Mouse (Mus musculus) adrenal gland (tissue): ENCODE results near the gene Pus7l.

ENCODE experiments used
- intact Hi-C: fragments of 180-260 bp; cut with DNase I; formaldehyde crosslinking; loops from one replicate; pipeline ENCODE4 v1.15.1; 2025
- long read RNA-seq, 2 experiments: library from polyadenylated mRNA; unstranded; transcript quantifications; one replicate each; pipeline ENCODE4 v2.0.0; 2020; ENCODE audit warnings: borderline replicate concordance in 1 of 2; ENCODE audit not compliant: insufficient replicate concordance in 1 of 2

Gene Pus7l
- long read RNA-seq, experiment 1, partial matches to known transcripts = 0 of 1 reads
- long read RNA-seq, experiment 1, other reads (novel, unspliced or antisense) = 1 of 1 reads
- long read RNA-seq, experiment 2, partial matches to known transcripts = 0 of 4 reads
- long read RNA-seq, experiment 2, other reads (novel, unspliced or antisense) = 0 of 4 reads

DNA sequence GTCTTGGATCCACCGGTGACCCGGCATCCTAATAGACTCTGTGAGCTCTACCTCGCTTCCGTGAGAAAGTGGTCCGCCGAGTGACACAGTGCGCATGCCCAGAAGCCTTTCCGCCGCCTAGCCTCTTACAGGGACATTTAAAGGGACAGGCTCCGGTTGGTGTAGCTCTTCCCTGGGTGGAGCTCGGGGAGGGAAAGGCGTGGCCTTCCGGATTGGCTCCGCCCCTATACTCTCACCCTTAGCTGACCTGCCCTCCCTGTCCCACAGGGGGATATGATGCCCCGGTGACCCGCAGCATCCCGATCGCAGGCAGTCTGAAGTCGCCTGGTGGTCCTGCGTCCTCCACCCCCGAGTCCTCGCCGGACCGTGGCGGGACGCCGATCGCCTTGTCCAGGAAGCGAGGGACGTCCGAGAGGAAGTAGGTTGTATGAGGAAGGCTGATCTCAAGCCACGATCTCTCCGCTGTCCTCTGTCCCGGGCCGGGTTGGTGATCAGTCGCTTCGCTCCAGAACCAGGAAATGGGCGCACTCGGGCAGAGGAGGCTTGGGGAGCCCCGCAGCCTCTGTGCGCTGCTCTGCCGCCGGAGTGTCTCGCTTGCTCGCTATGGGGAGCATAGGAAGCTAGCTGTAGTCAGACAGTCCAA is at the start of gene Pus7l, which contains the start of gene Irak4:
Gene Pus7l, minus strand, starts transcription at position 139 of the 643 bp plus-strand sequence.
Gene Irak4, plus strand, starts transcription at position 235 of the 643 bp plus-strand sequence.
- intact Hi-C loops = no loop called here

DNA sequence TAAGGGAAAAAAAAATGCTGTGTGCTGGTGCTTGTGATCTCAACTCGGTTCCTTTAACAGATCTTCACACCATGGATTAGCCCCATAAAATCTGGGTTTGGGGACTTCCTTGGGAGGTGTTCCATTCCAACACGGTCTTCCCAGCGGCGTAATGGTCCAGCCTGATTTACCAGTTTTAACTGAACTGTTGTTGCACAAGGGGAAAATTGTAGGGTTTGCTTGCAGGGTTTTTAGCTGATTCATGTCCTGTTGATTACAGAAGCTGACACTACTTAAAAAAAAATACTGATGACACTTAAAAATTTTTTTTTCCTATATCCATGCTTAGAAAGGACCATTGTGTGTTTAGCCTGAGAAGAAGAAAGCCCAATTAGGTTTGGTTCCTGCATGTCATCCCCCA is 48.0 kb upstream of the Pus7l start:
- intact Hi-C loops = no loop called here

DNA sequence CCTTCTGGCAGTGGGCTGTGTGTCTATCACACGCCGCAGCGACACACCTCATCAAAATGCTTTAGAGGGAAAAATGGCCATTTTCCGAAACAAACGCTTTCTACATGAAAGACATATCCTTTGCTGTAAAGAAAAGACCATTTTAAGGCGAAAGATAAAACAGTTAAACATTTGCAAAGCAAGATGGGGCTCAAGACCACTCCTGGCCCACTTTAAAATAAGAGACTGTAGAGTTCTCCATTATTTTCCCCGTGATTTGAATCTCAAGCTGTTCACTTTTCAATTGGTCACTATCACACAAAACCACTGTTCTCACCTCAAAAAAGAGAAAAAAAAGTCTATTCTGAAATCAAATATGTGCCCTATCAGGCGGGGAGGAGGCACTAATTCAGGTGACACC is 46.7 kb upstream of the Pus7l start:
- intact Hi-C loops = no loop called here

DNA sequence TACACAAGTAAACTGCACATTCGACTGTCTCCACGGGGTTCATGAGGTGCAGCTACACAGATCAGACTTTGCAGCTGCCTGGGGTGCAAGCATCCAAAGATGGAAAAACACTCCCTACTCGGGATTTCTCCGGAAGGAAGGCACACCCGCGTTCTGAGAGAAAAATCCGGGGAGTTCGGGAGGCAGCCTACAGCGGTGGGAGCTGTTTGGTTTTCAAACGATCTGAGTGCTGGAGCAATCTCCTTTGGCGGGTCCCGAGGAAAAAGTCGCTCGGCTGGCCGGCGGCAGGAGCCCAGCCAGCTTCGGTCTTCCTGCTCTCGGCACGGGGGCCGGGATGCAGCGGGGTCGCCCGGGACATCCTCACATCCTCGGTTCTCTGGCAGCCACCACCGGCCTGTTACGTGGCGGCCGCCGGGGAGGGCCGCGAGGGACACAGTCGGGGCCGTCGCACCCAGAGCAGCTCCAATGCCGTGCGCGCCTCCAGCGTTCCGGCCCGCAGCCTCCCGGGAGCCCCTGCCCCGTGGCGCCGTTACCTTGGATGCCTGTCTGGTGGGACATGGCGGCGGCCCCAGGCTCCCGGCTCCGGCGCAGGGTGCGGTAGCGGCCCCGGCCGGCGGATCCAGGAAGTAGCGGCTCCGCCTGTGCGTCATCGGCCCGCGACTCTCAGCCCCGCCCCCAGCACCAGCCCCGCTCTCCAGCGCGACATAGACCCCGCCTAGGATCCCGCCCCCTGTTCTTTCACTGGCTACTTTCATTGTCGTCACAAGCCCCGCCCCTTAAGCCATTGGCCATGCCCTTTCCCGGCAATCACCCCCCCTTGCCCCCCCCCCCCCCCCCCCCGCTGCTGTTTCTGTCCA is 46.1 kb upstream of the Pus7l start, which contains the start of gene Twf1:
Gene Twf1, minus strand, starts transcription at position 671 of the 857 bp plus-strand sequence.
- intact Hi-C loops = no loop called here

DNA sequence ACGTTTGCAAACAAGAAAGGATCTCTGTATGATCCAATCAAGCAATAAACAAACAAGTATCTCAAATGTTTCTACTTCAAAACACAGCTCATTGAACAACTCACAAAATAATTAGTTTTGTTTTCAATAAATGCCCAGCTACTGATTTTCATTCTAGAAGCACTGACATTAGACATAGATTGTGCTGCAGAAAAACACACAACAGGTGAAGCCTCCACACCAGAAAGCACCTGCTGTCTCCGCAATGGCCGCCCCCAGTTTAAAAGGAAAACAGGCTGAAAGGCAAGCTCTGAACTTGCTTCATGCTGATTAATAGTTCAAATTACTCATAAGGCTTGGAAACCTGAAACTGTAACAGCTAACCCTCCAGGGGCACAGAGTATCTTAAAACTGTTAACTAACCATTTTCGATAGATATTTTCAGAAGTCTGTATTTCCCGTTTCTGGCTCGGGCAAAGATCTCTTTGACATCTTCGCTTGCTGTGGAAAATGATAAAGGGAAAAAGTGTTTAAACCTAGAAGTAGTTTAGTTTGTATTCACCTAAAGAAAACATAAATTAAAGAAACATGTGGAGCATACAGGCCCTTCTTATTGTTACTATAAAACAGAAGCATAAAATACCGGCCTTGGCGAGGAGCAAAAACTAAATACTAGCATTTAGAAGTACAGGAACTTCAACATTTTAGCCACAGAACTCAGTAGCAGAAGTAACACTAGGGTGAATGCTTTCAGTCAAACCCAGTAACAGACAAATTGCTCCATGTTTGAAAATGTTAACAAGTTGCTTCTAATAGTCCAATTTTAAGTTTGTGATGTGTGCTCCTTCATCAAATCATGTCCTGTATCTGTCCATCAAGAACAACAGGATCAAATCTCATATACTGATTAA is 44.7 kb upstream of the Pus7l start:
- intact Hi-C loops = no loop called here

DNA sequence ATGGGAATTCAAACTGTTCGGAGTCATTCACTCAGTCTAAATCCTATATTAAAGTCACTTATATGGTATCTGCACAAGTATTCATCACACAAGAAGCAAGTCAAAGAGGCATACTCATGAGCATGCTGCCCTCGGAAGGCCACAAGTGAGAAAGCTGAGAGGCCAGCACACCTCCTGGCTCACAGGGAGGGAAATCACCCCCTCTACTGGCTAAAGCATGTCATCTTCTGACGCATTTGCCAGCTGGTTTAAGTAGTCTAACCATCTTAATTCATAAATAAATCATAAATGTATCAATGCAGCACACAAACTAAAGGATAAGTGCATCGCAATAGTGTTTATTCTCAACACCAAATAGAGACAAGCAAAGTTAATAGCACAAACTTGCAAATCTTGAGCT is 41.4 kb upstream of the Pus7l start:
- intact Hi-C loops = no loop called here

DNA sequence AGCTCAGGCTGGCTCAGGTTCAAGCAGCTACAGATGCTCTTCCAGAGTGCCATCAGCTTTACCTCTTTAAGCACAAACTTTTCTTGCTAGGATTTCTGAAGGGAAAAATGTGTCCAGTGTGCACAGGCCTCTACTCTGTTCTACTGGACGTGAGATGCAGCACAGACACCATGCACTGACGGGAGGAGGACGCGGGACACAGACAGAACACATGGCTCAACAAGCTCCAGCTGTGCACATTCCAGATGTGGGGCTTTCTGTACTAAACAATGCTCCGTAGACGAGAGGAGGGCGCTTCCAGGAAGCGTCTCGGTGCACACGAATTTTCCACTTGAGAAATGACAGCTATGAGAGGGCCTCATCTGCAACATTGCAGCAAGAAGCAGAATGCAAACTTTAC is 39.8 kb upstream of the Pus7l start:
- intact Hi-C loops = no loop called here

DNA sequence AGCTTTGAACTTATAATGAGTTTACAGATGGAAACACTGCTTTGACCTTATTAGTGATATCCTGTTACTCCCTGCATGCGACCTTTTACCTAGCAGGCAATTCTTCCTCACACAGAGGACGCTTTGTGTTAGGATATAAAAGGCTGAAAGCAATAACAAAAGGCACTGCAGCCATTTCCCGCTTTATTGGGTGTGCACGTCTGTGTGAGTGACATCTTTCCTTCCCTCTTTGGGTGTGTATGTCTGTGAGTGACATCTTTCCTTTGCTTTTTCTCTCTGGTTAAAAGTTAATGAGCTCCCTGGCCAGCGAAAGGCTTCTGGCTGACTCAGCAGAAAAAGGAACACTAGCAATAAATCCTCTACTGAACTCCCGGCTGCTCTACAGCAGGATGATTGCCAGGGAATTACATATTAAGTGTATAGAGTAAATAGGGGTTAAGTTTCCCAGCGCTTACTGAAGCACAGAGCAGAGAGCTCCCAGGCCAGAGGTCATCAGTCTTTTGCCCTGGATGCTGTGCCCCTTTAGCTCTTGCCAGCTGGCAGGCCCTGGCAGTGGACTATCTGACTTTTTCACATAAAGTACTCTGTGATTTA is 38.8 kb upstream of the Pus7l start:
- intact Hi-C loops = no loop called here

DNA sequence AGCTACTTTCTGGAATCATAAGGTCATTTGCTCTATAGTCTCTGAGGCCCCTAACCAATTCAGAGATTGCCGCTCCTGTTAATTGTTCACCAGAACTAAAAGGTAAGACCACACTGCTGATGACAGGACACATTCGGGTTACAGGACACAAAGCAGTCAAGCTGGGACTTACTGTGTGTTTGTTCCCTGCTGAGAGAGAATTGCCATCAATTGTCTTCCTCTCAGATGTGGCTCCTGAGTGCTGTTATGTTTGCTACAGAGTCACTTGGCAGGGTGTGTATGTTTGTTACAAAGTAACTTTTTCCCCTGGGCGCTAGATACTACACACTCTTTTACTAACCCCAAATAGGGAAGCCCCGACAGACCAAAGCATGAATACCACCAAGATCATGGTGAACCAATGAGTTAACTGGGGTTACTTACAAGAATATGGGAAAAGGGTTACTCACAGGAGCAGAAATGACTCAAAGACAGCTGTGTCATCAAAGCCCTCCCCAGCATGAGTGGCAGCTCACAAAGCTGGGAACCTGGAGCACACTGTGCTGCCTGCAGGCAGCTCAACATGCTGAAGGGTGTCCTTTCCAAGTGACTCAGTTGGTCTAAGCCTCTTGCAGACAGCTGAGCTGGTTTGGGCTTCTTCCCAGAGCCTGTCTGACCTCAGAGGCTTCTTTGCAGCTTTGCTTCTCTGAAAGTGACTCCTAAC is 31.4 kb upstream of the Pus7l start:
- intact Hi-C loops = no loop called here

DNA sequence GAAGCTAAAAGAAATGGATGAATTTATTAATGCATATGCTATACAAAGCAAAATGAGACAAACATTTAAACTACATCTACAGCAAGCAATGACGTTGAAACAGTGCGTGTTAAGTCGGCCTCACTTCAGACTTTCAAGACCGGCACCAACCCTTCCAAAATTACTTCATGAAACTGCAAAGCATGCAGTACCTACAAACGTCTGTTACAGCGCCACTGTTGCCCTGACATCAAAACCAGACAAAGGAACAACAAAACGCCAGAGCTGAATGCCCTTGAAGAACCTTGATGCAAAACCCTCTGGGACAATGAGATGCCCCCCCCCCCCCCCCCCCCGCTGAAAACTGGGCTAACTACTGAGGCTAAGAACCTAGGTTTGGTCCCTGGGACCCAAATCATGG is 29.4 kb upstream of the Pus7l start:
- intact Hi-C loops = no loop called here

DNA sequence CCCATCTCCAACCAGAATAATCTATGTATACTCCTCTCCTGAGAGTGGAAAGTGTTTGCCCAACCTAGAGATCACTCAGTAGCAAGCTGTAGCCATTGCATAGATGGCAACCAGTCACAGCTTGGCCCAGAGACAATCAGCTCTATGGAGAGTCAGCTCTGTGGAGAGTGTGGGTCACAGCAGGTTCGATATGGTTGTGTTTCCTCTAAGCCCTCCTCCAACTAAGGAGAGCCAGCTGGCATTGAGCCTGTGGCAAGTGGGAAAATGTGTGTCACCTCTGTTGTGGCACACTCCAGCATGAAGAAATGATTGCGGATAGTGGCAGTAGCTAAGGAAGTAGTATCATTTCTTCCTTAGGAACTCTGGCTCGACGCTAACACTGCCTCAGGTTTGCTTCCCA is 28.2 kb upstream of the Pus7l start:
- intact Hi-C loops = no loop called here

DNA sequence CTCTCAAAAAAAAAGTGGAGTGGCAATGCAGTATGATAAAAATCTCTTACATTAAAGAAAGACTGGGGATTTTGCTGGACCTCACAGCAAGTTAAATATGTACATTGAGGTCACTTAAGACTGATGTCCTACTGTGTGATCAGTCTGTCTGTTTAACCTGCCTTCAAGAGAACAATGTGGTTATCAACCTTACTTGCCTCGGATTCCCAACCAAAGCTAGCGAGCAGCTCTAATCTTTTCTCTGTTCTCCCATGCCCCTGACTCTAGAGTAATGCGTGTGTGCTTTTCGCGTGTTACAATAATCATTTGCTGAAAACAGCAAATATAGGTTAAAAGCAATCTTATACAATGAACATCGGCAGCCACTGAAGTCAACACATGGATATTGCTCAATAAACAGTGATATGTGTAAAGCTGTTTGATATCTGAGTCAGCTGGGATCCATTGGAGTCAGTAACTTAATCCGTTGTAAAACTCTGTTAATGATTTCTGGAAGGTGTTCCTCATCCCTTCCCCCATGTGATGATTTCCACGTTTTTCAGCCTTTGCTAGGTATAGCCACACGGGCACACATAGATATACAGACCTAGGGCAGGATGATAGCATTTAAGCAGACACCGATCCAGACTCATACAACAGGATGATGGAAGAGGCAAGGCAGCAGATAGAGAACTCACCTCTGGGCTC is 25.3 kb upstream of the Pus7l start:
- intact Hi-C loops = no loop called here

DNA sequence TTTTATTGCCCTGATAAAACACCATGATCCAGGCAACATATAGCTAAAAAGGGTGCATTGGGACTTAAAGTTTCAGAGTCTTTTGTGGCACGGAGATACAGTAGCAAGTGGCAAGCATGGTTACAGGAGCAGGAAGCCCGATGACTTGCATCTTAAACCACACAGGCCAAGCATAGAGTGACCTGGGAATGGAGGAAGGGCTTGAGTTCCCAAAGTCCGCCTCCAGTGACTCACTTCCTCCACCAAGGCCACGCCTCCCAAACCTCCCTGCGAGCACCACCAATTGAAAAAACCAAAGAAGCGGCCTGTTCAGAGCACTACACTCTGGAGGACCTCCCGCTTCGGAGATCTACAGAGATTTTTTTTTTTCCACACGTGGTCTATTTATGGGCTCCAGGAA is 22.5 kb upstream of the Pus7l start:
- intact Hi-C loops = no loop called here

DNA sequence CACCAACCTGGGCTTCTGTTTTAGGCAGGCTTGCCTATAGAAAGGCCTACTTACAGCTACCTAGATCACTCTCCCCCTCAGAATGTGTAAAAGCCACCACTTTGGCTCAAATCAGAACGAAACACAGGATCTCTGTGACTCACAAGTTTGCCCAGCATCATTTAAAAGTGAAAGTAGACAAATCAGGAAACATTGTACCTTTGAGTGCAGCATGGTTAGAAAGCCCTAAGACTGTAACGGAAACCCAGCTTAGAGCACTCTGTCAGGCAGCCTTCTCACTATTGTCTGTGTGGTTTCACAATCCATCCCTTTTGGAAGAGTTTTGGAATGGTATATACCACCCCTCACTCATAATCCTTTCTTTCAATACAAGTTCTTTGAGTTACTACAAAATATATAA is 21.6 kb upstream of the Pus7l start:
- intact Hi-C loops = no loop called here

DNA sequence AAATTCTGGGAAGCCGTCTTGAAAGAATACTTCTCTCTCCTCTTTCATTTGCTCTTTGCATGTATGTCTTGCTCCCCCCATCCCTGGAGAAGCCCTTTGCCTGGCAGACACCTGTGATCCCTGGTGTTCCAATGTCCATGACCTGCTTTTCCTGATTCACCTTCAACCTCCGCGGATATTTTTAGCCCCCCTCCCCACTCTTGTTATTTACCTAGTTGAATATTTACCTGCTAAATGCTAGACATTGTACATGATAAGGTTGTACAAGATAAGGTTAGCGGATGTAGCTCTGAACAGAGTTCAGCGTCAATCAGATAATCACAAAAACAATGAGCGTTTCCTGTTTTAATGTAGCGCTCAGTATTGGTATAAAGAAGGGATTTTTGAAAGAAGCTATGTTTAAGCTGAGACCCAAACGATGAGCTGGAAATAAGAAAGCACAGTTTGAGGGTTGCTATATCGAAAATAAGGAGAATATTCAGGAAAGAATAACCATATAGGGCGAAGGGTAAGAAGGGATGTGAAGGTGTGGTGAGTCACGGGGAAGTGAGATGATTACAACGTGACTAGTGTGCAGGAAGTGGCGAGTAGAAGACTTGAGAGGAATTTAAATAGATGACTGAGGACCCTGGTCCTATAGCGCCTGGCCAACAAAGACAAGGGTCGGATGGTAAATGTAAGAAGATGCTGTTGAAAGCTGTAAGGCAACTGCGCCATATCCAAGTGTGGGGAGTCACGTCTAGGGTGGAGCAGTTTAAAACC is 15.7 kb upstream of the Pus7l start:
- intact Hi-C loops = loop anchor here (5.0 kb wide), 1 partner anchor 43 kb away; no protein-coding TSS in a partner anchor

DNA sequence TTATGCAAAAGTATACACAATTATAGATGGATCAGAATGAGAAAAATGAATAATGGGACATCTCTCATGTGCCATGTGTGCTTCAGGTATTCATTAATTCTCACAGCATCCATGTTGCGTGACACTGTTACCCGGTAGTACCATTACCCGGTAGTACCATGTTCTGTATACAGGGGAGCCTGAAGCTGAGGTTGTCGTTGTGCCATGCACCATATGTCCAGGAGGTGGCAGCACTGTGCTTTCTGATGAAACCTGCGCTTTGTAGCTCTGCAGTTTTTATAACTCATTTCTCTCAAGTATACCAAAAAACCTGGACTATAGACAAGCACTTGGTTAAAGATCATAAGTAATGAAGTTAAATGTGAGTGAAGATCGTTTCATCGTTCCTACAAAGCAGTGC is 14.1 kb upstream of the Pus7l start:
- intact Hi-C loops = loop anchor here (1.0 to 5.0 kb wide), 2 partner anchors 45 to 104 kb away; no protein-coding TSS in a partner anchor

DNA sequence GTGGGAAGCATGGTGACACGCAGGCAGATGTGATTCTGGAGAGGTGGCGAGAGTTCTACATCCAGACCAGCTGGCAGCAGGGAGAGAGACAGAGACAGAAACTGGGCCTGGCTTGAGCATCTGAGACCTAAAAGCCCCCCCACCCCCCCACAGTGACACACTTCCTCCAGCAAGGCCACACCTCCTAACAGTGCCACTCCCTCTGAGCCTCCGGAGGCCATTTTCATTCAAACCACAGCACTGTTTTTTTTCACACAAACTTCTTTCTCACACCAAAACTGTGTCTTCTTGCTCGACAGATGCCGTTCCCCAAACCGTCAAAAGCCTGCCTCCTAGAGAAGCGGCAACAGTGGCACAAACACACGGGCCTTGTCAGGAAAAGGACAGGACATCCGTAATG is 10.2 kb upstream of the Pus7l start:
- intact Hi-C loops = no loop called here

DNA sequence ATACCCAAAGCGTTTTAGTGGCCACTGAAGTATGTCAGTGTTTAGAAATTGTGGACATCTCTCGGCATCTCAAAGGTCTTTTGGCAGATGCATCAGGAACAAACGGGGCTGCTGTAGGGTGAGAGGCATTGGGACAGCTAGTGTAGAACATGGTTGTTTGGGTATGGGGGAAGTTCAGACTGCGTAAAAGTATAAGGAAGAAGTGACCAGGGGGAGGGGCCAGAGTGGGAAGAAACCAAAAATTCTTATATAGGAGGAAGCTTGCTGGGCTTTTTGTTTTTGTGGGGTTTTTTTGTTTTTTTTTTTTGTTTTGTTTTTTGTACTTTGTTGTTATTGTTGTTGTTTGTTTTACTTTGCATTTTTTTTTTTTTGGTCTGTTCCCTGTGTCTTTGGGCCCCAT is 1.5 kb upstream of the Pus7l start:
- intact Hi-C loops = no loop called here
